Mouse (Mus musculus): ENCODE results near the gene Stk11. TPM values are rescaled to one million over a fixed set of nuclear protein-coding genes. Genes with fewer than 3 reads are reported as not detected.
A peak's percentile ranks its signal among the peaks of the same experiment; 100 is the strongest.

Gene Stk11
- polyA plus RNA-seq, 1 experiment from 2014 or later, result 13.3 TPM

- Histone ChIP-seq H3K36me3 (peaks cover 80% of the 10 kb centered on the region), H3K4me2 (no peak overlapping the region), H3K9me3 (no peaks in the 10 kb centered on the region), H3K4me3 (no peak overlapping the region), H3K4me1 (replicated peaks) (peaks cover 40% of the 10 kb centered on the region), H3K27ac (replicated peaks) (no peak overlapping the region), H3K27me3 (peaks cover 17% of the 10 kb centered on the region), H3K9ac (no peak overlapping the region)
- WGBS, result 73% methylated on average over 8 of the region's 8 CpGs
- no peak for ATAC-seq (ENCODE audit: low read depth)
These were observed 17.7 kb downstream of the Stk11 start for GRCm38 (mm10) chr10:80133226-80133849.

- WGBS, result 91% methylated on average over 9 of the region's 9 CpGs
- peaks cover 47% of the 10 kb centered on the region for H3K4me1 ChIP-seq (replicated peaks)
These were observed 18.8 kb downstream of the Stk11 start for GRCm38 (mm10) chr10:80134421-80134820.

GRCm38 (mm10) chr10:80135161-80135560, 19.6 kb downstream of the Stk11 start:
- no peaks in the 10 kb centered on the region for H3K9me3 ChIP-seq
- peaks cover 61% of the 10 kb centered on the region for H3K36me3 ChIP-seq
- H3K4me3 ChIP-seq, result no peak overlapping the region
- peaks cover 52% of the 10 kb centered on the region for H3K4me1 ChIP-seq (replicated peaks)
- no peak for ATAC-seq (ENCODE audit: low read depth)
- peaks cover 17% of the 10 kb centered on the region for H3K27me3 ChIP-seq
- 91% methylated on average over 10 of the region's 10 CpGs for WGBS
- no peak overlapping the region for H3K4me2 ChIP-seq
- no peak overlapping the region for H3K9ac ChIP-seq
- no peak overlapping the region for H3K27ac ChIP-seq (replicated peaks)

More at GRCm38 (mm10) chr10:80134421-80134820, 18.8 kb downstream of the Stk11 start:
- Histone ChIP-seq H3K27me3 (peaks cover 17% of the 10 kb centered on the region), H3K4me2 (no peak overlapping the region), H3K9ac (no peak overlapping the region), H3K4me3 (no peak overlapping the region), H3K27ac (replicated peaks) (no peak overlapping the region), H3K9me3 (no peaks in the 10 kb centered on the region), H3K36me3 (peaks cover 69% of the 10 kb centered on the region)
- ATAC-seq (ENCODE audit: low read depth), result no peak

DNA sequence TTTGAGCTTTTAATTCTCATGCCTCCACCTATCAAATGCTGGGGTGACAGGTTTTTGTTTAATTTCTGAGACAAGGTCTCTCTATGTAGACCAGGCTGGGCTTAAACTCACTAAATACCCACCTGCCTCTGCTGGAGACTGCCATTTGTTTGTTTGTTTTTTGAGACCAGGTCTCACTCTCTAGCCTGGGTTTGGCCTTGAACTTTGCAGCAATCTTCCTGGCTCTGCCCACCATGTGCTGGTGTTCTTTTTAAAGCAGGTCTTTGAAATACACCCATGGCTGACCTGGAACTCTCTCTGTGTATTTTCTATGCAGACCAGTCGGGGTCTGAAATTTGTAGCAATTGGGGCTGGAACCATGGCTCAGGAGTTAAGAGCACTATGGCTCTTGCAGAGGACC, 20.0 kb downstream of the Stk11 start:
- Histone ChIP-seq H3K27me3 (peaks cover 17% of the 10 kb centered on the region), H3K4me2 (no peak overlapping the region), H3K4me1 (replicated peaks) (peaks cover 54% of the 10 kb centered on the region), H3K9me3 (no peaks in the 10 kb centered on the region), H3K9ac (0 out of 2 replicates have a peak overlapping the region, but pooled peaks have one; percentile 97), H3K27ac (replicated peaks) (no peak overlapping the region), H3K4me3 (no peak overlapping the region), H3K36me3 (peaks cover 57% of the 10 kb centered on the region)
- WGBS, result 97% methylated on average over 1 of the region's 1 CpGs
- no peak for ATAC-seq (ENCODE audit: low read depth)

- 13% methylated on average over 36 of the region's 49 CpGs for WGBS
- H3K4me1 ChIP-seq (replicated peaks), result peaks cover 58% of the 10 kb centered on the region
- no peak for ATAC-seq (ENCODE audit: low read depth)
These were observed 20.8 kb downstream of the Stk11 start for GRCm38 (mm10) chr10:80136179-80136951.

GRCm38 (mm10) chr10:80136952-80137625, 21.5 kb downstream of the Stk11 start:
- peak overlapping the region; percentile 83 for H3K4me3 ChIP-seq
- peaks cover 42% of the 10 kb centered on the region for H3K36me3 ChIP-seq
- H3K4me2 ChIP-seq, result peak overlapping the region; percentile 92
- ATAC-seq (ENCODE audit: low read depth), result no peak; the same call in 1 of the 2 replicates
- peaks cover 17% of the 10 kb centered on the region for H3K27me3 ChIP-seq
- H3K9ac ChIP-seq, result peak overlapping the region; percentile 97
- WGBS, result 4% methylated on average over 28 of the region's 29 CpGs
- peak overlapping the region; percentile 97 for H3K27ac ChIP-seq (replicated peaks)
- peaks cover 56% of the 10 kb centered on the region for H3K4me1 ChIP-seq (replicated peaks)
- H3K9me3 ChIP-seq, result no peaks in the 10 kb centered on the region

More at GRCm38 (mm10) chr10:80136179-80136951, 20.8 kb downstream of the Stk11 start:
- Histone ChIP-seq H3K36me3 (peaks cover 49% of the 10 kb centered on the region), H3K27ac (replicated peaks) (peak overlapping the region; percentile 97; the same call in 1 of the 2 replicates), H3K9me3 (no peaks in the 10 kb centered on the region), H3K4me3 (peak overlapping the region; percentile 83), H3K4me2 (peak overlapping the region; percentile 92), H3K27me3 (peaks cover 17% of the 10 kb centered on the region), H3K9ac (peak overlapping the region; percentile 97)

GRCm38 (mm10) chr10:80137626-80138552, 22.3 kb downstream of the Stk11 start:
- Histone ChIP-seq H3K9me3 (no peaks in the 10 kb centered on the region), H3K9ac (peak overlapping the region; percentile 97), H3K4me1 (replicated peaks) (peaks cover 58% of the 10 kb centered on the region), H3K36me3 (peaks cover 34% of the 10 kb centered on the region), H3K4me2 (peak overlapping the region; percentile 92), H3K27me3 (peaks cover 17% of the 10 kb centered on the region), H3K4me3 (peak overlapping the region; percentile 83), H3K27ac (replicated peaks) (peak overlapping the region; percentile 97)
- ATAC-seq (ENCODE audit: low read depth), result no peak
- 3% methylated on average over 31 of the region's 33 CpGs for WGBS

- under 1% methylated on average over 70 of the region's 94 CpGs for WGBS
- H3K27ac ChIP-seq (replicated peaks), result peak within 1 kb of the TSS; percentile 97
- H3K4me2 ChIP-seq, result peak within 1 kb of the TSS; percentile 92
- H3K9me3 ChIP-seq, result no peaks in the 10 kb centered on the region
- peaks cover 17% of the 10 kb centered on the region for H3K27me3 ChIP-seq
- H3K9ac ChIP-seq, result peak within 1 kb of the TSS; percentile 97
- peak within 1 kb of the TSS; percentile 83 for H3K4me3 ChIP-seq
- peaks cover 63% of the 10 kb centered on the region for H3K4me1 ChIP-seq (replicated peaks)
- ATAC-seq (ENCODE audit: low read depth), result peak; percentile 6; the same call in 1 of the 2 replicates
- H3K36me3 ChIP-seq, result peaks cover 28% of the 10 kb centered on the region
These were observed 23.2 kb downstream of the Stk11 start, which contains the start of gene Atp5d for GRCm38 (mm10) chr10:80138553-80139438. Atp5d (plus strand) TSS chr10:80138632.

- 0% methylated on average over 10 of the region's 10 CpGs for WGBS
- ATAC-seq (ENCODE audit: low read depth), result no peak
- peaks cover 68% of the 10 kb centered on the region for H3K4me1 ChIP-seq (replicated peaks)
- no peaks in the 10 kb centered on the region for H3K9me3 ChIP-seq
- H3K27ac ChIP-seq (replicated peaks), result peak overlapping the region; percentile 97
- peaks cover 17% of the 10 kb centered on the region for H3K27me3 ChIP-seq
- H3K36me3 ChIP-seq, result peaks cover 28% of the 10 kb centered on the region
- peak overlapping the region; percentile 83 for H3K4me3 ChIP-seq
- H3K9ac ChIP-seq, result peak overlapping the region; percentile 97
- peak overlapping the region; percentile 92 for H3K4me2 ChIP-seq
These were observed 23.8 kb downstream of the Stk11 start for GRCm38 (mm10) chr10:80139439-80139775.

GRCm38 (mm10) chr10:80139975-80140665, 24.5 kb downstream of the Stk11 start:
- H3K4me1 ChIP-seq (replicated peaks), result peaks cover 72% of the 10 kb centered on the region
- WGBS, result 74% methylated on average over 11 of the region's 11 CpGs
- H3K27me3 ChIP-seq, result peaks cover 17% of the 10 kb centered on the region
- H3K9me3 ChIP-seq, result no peaks in the 10 kb centered on the region
- H3K27ac ChIP-seq (replicated peaks), result peak overlapping the region; percentile 97
- no peak for ATAC-seq (ENCODE audit: low read depth)
- no peak overlapping the region for H3K9ac ChIP-seq
- peaks cover 28% of the 10 kb centered on the region for H3K36me3 ChIP-seq
- peak overlapping the region; percentile 93; the same call in 1 of the 2 replicates for H3K4me2 ChIP-seq
- H3K4me3 ChIP-seq, result peak overlapping the region; percentile 83; the same call in 1 of the 2 replicates

All from neural tube, embryonic 13.5 days (tissue).